Mouse (Mus musculus) left cerebral cortex, postnatal 4 days (tissue): ENCODE measurements at regions not wholly inside any gene's neighbourhood (a gene's known extent, or its start where the extent isn't known, plus 50 kb on each side); places are given as distances from the start of the nearest gene placed in this dataset.

Source experiments
- DNase-seq: peaks from one replicate; pipeline ENCODE4 v3.0.0-alpha.2; 2022
- intact Hi-C: fragments of 180-260 bp; cut with DNase I; formaldehyde crosslinking; loops from one replicate; pipeline ENCODE4 v1.15.1; 2025

GRCm38 (mm10) chr16:29147766-29148165 lies 61.7 kb upstream of the Hrasls start:
- intact Hi-C loops, result no loop called here

GRCm38 (mm10) chr16:29119217-29119616 lies 90.3 kb upstream of the Hrasls start:
- no peak for DNase-seq
- intact Hi-C loops, result no loop called here

More at GRCm38 (mm10) chr16:29147766-29148165, 61.7 kb upstream of the Hrasls start:
- no peak for DNase-seq

GRCm38 (mm10) chr16:29096791-29097190 lies 112.7 kb upstream of the Hrasls start:
- peak; percentile 11 for DNase-seq
- intact Hi-C loops, result no loop called here

- DNase-seq, result no peak
- intact Hi-C loops, result no loop called here
Measured at GRCm38 (mm10) chr16:29065961-29066360, 136.5 kb upstream of the Mb21d2 start.

- intact Hi-C loops, result no loop called here
- DNase-seq, result no peak
Measured at GRCm38 (mm10) chr16:29065097-29065785, 135.8 kb upstream of the Mb21d2 start.

- DNase-seq, result no peak
- intact Hi-C loops, result no loop called here
Measured at GRCm38 (mm10) chr16:29063377-29063776, 133.9 kb upstream of the Mb21d2 start.

- intact Hi-C loops, result no loop called here
- DNase-seq, result no peak
Measured at GRCm38 (mm10) chr16:29057076-29057475, 127.6 kb upstream of the Mb21d2 start.

- intact Hi-C loops, result no loop called here
- DNase-seq, result no peak
Measured at GRCm38 (mm10) chr16:29054423-29054822, 125.0 kb upstream of the Mb21d2 start.

GRCm38 (mm10) chr16:29046453-29046993 lies 117.0 kb upstream of the Mb21d2 start:
- intact Hi-C loops, result no loop called here

GRCm38 (mm10) chr16:29035523-29035922 lies 106.0 kb upstream of the Mb21d2 start:
- DNase-seq, result no peak
- intact Hi-C loops, result no loop called here

More at GRCm38 (mm10) chr16:29046453-29046993, 117.0 kb upstream of the Mb21d2 start:
- no peak for DNase-seq

GRCm38 (mm10) chr16:29034053-29034794 lies 104.8 kb upstream of the Mb21d2 start:
- intact Hi-C loops, result no loop called here
- peak; percentile 41 for DNase-seq

- no peak for DNase-seq
- intact Hi-C loops, result no loop called here
Measured at GRCm38 (mm10) chr16:29033357-29033756, 103.9 kb upstream of the Mb21d2 start.

GRCm38 (mm10) chr16:29027856-29028255 lies 98.4 kb upstream of the Mb21d2 start:
- intact Hi-C loops, result loop anchor here (10.0 kb wide), 1 partner anchor 183 kb away; no protein-coding TSS in a partner anchor
- DNase-seq, result peak; percentile 37

GRCm38 (mm10) chr16:29001249-29001648 lies 71.8 kb upstream of the Mb21d2 start:
- intact Hi-C loops, result no loop called here
- DNase-seq, result peak; percentile 94

- peak; percentile 51 for DNase-seq
- intact Hi-C loops, result no loop called here
Measured at GRCm38 (mm10) chr16:28999641-29000040, 70.2 kb upstream of the Mb21d2 start.

GRCm38 (mm10) chr16:28996629-28997028 lies 67.2 kb upstream of the Mb21d2 start:
- DNase-seq, result no peak
- intact Hi-C loops, result no loop called here

- intact Hi-C loops, result no loop called here
Measured at GRCm38 (mm10) chr16:28990666-28991065, 61.2 kb upstream of the Mb21d2 start.

GRCm38 (mm10) chr16:28984931-28985330 lies 55.5 kb upstream of the Mb21d2 start:
- DNase-seq, result no peak
- intact Hi-C loops, result no loop called here

More at GRCm38 (mm10) chr16:28990666-28991065, 61.2 kb upstream of the Mb21d2 start:
- peak; percentile 17 for DNase-seq

- intact Hi-C loops, result no loop called here
Measured at GRCm38 (mm10) chr16:28982901-28983300, 53.4 kb upstream of the Mb21d2 start.

More at GRCm38 (mm10) chr16:28982901-28983300, 53.4 kb upstream of the Mb21d2 start:
- no peak for DNase-seq
